Mouse (Mus musculus): ENCODE data around the gene Tcf12.

Tcf12 gene

DNA sequence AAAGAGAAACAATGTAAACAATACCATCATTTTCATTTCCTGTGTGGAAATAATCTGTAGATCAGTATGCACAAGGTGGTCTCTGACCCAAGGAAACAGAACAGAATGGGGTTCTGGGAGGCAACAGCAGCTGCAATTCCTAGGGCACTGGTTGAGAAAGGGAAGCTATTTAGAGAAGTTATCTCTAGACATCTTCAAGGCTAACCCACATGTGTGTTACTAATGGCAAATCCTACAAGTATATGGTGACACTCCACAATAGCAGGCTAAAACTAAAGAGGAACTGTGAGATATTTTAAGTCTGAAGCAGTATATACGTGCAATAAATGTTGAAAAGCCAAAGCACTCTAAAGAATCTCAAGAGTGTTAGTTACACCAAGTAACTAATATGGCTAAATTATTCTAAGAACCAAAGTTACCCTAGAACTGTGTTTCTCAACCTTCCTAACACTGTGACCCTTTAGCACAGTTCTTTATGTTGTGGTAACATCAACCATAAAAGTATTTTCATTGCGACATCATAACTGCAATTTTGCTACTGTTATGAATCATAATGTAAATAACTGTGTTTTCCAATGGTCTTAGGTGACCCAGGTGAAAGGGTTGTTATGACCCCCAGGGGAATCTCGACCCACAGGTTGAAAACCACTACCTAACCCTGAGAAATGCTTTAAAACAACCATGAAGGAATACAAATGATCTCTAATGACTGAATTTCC lies 22.6 kb downstream of the Tcf12 start:
- no peak for DNase-seq (ENCODE audit: low spot score in 2 of 2)

DNA sequence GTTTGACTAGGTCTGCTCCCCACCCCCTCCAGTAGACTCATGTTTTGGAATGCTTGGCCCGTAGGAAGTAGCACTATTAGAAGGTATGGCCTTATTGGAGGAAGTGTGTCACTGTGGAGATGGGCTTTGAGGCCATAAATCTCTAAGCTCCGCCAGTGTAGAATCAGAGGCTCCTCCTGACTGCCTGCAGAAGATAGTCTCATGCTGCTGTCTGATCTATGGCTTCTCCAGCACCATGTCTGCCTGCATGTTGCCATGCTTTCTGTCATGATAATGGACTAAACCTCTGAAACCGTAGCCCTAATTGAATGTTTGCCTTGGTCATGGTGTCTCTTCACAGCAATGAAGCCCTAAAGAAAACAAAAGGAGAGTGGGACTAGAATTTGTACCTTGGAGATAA lies 26.7 kb downstream of the Tcf12 start:
- no peak for DNase-seq (ENCODE audit: low spot score in 2 of 2)

DNA sequence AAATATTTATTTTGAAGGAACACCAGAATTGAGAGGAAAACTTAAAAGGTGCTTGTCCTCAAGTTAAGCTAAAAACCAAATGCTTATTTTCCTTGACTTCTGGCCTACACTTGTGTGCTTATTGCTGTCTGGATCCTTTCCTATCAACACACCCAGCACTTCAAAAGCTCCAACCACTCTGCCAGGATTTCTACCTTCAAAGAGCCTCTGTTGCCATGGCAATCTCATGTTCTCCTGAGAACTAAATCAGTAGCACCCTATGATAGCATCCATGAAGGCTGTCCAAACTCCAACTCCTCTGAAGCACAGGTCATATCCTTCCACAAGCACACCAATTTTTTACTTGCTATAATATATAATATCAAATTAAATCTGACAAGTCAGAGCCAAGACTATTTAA lies 27.5 kb downstream of the Tcf12 start:
- DNase-seq (ENCODE audit: low spot score in 2 of 2), result no peak

DNA sequence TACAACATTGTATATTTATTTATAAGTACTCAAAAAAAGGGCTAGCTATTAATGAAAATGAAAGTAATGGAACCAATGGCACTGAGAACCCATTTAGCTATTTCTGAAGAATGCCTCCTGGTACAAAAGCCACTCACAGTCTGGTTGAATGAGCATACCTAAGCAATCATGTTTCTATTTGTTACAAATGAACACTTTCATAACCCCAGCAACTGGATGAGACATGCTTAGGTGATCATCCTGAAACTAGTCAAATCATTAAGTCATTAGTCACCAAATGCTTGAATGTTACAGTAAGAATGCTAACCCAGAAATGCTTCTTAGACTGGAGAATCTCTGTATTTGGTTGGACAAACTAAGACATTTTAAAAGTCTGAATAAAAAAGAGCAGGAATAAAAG lies 35.5 kb downstream of the Tcf12 start:
- no peak for DNase-seq (ENCODE audit: low spot score in 2 of 2)

DNA sequence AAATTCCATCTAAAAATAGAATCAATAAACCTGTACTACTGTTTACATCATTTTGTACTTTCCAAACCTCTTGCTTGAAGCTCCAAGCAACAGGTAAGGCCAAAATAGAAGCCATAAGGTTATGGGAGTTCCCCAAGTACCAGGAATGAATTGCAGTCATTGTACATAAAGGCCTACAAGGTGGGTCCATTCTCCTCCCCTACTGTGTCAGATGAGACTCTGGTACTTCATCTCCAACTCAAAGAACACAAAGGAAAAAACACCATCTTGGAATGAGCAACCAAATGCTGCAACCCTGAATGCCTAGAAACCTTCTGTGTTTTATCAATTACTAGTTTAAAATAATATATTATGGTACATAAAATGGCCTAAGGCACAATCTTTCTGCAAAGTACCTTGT lies 45.5 kb downstream of the Tcf12 start:
- DNase-seq (ENCODE audit: low spot score in 2 of 2), result no peak

DNA sequence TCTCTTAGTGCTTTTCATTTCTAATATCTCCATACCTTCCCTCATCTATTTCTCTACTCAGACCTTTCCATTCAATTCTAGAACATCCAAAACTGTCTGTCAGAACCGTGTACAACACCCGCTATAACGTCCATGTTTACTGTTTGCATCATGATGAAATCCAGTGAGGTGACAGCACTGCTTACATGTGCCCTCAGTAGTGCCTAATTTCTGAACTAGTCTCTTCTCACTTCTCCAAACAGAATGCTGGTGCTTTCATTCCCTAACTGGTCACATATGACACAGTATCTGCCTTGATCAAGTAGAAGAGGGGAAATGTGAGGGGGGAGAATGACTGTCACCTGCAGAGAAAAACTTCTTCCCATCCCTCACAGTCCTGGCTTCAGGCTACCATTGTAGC lies 58.5 kb downstream of the Tcf12 start:
- no peak for DNase-seq (ENCODE audit: low spot score in 2 of 2)

DNA sequence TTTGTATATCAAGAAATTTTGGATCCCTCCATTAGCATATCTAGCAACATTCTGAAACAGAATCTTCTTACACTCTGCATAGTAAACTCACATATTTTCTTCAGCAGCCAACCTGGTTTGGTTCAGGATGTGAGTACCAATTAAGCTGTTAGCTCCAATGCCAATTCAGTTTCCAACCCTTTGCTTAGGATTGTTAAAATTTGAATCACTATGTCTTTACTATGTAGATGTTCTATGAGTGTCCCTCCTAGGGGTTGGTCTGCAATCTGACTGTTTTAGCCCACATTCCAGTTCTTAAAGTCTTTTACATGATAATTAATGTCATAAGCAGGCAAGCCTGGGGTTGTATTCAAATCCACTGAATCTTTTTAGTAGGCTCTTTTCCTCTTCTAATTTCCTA lies 71.5 kb downstream of the Tcf12 start:
- DNase-seq (ENCODE audit: low spot score in 2 of 2), result no peak

DNA sequence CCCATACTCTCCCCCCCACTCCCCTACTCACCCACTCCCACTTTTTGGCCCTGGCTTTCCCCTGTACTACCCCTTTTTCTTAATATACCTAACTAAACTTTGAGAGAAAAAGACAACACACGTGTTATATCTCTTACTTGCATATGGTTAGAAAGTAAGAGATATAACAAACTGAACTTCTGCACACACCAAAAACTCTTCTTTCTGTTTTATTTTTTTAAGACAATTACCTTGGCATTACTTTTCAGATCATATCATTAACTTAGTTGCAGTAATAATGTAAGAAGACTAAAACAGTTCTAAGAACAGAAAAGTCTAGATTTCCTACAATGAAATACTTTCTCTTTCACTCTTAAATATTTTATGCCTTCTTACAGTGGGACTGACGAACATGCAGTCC lies 72.3 kb downstream of the Tcf12 start:
- DNase-seq (ENCODE audit: low spot score in 2 of 2), result no peak

DNA sequence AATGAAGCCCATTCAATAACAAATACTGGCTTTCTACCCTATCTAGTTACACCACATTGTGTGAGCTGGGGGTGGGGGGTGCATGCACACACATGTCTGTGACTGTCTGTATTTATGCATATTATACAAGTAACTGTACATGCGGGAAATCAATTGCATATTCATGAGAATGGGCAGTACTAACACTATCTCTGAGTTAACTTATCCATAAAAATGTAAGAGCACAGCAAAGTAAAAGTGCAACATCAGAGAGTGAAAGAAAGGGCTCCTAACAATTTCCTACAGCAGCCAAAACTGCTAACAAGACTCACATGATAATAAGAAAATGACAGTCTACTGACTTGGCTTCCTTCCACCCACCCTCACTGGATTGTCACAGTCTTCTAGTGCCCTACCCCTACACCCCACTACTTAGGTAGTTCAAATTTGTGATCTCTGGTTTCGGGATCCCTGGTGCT lies 74.6 kb downstream of the Tcf12 start:
- no peak for DNase-seq (ENCODE audit: low spot score in 2 of 2)

DNA sequence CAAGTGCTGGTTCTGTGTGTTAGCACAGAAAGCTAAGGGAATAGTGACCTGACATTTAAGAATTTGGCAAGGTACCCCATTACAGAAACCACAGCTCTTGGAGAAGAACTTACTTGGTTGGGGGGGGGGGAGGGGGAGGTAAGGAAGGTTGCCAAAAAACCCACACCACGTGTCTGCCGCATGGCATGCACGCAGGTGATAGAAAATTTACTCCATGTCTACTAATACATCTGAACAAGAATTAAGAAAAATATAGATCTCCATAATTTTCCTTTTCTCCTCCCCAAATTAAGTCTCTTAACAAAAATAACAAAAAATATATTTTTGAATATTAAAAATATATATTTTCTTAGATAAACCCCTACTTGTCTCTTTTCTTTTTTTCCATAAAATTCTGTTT lies 75.4 kb downstream of the Tcf12 start:
- no peak for DNase-seq (ENCODE audit: low spot score in 2 of 2)

DNA sequence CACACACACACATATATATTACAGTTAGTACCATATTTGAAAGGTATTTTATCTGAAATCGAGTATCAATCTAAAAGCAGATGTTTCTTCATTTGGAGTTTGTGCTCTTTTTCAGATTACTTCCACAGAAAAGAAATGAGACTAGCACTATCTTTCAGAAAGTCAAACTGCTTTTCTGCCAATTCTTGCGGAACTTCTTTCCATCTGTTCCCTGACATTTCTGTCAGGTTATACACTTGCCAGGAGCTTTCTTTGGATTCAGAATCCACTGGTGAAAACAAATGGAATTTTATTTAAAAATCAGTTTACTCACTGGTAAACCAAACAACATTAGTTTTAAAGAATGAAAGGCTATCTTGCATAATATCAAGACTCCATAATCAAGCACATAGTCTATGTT lies 78.4 kb downstream of the Tcf12 start:
- no peak for DNase-seq (ENCODE audit: low spot score in 2 of 2)

DNA sequence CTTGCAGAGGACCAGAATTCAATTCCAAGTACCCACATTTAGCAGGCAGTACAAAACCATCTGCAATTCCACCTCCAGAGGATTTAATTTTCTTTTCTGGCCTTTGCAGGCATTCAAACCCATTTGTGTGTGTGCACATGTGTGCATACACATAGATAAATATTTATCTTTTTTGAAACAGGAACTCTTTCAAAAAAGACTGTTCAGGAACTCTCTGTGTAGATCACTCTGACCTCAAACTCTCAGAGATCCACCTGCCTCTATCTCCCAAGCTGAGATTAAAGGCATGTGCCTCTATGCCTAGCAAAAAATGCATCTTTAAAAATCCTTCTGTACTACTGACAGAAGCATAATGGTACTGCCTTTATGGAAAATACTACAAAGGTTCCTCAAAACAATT lies 81.4 kb downstream of the Tcf12 start:
- DNase-seq (ENCODE audit: low spot score in 2 of 2), result no peak

DNA sequence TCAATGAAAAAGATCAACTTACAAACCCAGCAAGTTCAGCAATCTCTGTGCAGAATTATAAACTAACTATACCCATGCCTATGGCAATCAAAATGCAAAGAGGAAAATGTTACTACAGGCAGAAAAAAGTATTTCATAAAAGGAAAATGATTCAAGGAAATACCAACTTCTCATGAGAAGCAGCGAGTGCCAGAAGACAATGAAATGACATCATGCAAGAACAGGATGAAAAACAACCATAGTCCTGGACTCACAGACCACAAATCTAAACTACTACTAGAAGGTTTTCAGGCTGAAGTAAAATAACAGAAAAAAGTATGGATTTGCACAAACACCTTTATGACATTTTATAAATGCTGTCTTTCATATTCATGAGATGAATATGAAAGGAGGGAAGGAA lies 82.1 kb downstream of the Tcf12 start:
- no peak for DNase-seq (ENCODE audit: low spot score in 2 of 2)

DNA sequence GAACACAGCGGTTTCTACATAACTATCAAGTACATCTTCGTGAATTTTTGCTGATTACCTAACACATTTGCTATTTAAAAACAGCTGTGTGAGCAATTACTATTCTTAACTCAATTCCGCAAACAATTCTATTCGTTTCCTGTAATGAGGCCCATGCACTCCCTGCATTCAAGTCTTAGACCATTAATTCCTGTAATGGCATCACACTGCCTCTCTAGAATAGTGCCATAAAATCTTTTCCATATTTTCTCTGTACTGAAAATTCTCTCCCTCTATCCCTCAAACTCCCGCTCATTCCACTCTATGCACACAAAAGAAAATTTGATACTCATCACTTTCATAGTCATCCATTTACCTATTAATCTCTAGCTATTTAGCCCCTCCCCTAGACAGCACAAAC lies 88.4 kb downstream of the Tcf12 start:
- no peak for DNase-seq (ENCODE audit: low spot score in 2 of 2)

DNA sequence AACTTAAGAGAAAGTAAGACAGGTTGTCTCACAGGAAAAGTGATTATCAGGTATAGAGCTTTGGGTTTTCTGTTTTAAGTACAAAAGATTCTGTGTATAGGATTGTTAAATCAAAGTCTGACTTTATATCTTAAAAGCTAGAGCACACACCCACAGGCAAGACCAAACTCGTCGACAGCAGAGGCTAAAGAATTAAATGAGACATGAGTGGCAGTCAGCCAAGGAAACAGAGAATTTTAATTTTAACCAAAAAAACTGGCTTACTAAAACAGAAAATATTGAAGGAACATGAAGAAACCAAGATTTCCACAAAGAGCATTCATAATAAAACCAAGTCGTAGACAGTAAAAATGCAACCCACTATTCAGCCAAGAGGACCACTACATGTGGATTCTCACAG lies 90.2 kb downstream of the Tcf12 start:
- DNase-seq (ENCODE audit: low spot score in 2 of 2), result no peak

DNA sequence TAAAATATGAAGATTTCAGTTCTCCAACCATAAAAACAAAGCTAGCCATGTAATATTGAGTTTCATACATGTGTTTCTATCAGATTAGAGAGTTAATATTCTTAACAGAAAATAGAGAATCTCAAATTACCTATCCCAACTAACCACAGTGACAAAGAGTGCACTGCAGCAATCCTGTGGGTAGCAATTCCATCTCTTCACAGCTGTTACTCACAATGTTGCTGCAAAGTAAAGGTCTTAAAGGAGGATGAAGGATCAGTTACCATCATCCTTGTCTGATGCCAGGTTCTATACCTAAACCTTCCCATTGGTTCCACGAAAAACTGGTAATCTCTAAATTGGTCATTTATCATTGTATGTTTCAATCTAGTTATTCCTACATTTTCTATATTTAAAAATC lies 95.7 kb downstream of the Tcf12 start:
- no peak for DNase-seq (ENCODE audit: low spot score in 2 of 2)

DNA sequence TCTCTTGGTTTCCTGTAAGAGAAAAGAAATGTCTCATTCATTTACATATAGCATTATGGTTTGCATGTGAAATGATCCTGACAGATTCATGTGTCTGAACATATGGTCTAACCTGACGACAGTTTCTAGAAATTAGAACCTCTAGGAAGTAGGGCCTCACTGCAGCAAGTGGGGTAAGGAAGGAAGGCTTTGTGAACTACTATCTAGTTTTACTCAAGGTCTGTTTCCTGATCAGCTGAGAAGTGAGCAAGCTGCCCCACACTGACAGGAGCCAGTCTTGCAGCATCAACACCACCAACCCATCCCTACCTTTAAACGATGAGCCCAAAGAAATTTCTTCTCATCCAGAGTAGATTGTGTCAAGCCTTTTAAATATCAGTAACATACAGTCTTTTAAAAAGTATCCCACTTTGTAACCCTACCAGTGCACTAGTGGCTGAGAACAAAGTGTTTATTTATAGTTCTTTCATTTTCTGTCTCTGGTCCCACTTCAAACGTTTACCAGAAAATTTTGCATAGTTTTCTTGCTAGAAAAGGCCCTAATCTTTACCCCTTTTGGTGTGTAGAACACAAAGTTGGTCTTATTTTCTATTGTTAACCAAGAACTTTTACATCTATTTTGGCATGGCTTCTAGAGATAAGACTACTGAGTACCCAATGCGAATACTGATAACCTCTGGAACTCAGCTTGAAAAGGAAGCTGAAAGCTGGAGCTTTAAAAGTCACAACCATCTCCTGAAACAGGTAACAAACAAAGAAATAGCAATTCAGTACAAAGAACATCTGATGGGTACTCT lies 96.9 kb downstream of the Tcf12 start:
- DNase-seq (ENCODE audit: low spot score in 2 of 2), result no peak

DNA sequence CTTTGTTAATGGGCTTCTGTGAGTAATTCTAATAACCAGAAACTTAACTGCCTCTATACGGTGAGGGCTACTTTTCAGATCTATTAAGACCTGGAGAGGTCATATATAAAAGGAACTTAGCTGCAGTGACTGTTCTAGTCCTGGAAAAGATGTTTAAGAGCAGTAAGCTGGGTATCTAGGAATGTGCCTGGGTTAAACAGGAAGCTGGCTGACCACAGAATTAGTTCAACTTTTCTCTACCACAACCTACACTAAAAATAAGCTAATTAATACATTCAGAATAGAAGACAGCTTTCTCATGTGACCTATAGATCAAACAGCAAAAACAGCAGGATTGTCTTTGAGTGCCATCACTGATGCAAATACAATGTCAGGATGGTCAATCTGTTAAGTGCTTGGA lies 98.1 kb downstream of the Tcf12 start:
- DNase-seq (ENCODE audit: low spot score in 2 of 2), result no peak

DNA sequence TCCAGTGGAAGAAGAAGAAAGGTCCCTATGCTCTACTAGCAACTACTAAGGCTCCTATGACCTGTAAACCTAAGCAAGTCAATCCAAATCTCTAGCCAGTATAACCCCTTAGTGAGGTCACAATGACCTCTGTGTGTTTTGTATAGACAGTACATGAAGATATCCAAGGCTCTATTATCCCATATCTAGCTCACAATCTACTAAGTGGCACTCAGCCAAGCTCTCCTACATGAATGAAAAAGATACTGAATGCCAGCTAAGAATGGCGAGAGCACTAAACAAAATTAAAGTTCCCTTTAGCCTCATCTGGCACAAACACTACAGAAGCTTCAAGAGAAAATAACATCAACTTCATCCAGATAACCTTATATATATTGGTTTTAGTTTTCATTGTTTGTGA lies 103.0 kb downstream of the Tcf12 start:
- DNase-seq (ENCODE audit: low spot score in 2 of 2), result no peak

DNA sequence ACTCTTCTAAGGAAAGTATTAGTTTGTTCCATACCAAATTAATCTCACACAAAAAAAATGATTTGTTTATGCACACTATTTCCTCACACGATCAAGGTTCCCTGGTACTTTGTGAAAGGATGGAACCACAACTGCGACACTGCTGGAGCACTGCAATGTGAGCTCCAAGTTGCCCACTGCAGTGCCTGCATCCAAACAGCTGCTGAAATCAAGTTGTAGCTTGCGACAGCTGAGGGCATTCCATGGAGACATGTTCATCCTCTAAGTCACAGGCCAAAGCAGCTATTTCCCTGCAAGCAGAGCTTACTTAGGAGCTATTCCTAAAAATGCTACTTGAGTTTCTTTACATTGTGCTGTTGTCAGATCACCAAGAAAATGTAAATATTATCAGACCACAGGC lies 120.5 kb downstream of the Tcf12 start:
- no peak for DNase-seq (ENCODE audit: low spot score in 2 of 2)

DNA sequence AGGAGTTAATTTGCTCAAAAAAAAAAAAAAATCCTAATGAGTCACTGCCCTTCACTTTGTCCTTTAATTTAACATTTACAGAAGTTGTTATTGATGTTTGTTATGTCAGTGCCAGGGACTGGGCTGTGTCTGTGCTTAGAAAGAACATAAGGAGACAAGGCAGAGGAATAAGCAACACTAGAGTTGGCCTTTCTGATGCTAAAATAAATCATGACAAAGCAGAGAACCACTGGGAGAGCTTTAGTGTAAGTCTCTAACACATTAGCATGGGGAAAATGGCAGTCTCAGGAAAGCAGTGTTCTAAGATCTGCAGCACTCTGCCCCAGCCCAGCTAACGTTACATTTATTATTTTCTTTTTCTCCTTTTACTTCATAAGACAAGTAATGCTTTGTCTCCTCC lies 121.3 kb downstream of the Tcf12 start:
- DNase-seq (ENCODE audit: low spot score in 2 of 2), result no peak

DNA sequence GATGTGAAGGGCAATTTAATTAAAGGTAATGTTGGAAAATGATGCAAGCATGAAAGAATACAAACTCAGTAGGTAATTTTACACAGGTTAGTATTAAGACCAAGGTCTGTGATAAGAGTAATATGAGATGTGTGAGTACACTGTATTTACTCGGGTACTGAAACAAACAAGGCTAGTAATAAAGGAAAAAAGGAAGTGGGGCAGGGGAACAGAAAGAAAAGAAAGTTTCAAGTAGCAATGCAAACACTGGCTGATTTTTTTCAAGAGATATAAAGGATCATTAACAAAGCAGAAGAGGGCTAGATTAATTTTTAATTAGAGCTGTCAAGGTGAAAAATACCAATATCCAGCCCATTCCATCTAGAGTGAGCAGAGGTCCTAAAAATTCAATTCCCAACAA lies 122.0 kb downstream of the Tcf12 start:
- no peak for DNase-seq (ENCODE audit: low spot score in 2 of 2)

DNA sequence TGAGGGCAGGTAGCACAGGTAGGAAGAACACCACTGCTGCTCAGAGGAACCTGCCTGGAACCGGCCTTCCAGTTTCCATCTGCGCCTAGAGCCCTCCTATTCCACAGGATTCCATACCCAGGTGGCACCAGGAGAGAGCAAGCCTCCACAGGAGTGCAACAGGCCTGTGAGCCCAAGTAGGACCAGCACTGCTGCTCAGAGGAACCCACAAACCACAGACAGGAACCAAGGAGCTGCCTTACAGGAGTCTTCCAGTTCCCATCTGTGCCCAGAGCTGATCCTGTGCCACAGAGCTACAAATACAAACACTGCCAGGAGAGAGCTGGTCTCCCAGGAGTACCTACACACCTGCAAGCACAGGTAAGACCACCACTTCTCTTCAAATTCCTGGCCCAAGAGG lies 125.0 kb downstream of the Tcf12 start:
- DNase-seq (ENCODE audit: low spot score in 2 of 2), result no peak

DNA sequence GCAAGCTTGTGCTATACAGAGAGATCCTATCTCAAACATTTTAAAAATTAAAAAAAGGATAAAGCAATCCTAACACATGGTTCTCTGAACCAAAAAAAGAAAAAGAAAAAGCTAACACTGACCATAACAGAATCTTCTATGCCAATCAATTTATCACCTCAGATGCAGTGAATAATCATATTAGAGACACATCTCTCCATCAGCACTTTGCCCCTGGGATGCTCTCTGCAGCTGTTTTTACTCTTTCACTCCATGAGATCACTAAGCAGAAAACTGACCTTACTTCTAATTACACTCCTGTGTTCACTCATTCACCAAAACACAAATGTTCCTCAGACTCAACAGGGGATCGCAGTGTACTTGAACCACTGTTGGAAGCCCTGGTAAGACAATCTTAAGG lies 128.8 kb downstream of the Tcf12 start:
- no peak for DNase-seq (ENCODE audit: low spot score in 2 of 2)
